Mouse (Mus musculus): ENCODE data around the gene Bmp2k. TPM values are rescaled to one million over a fixed set of nuclear protein-coding genes. Genes with fewer than 3 reads are reported as not detected.

Gene Bmp2k
- polyA plus RNA-seq, 1 experiment from 2014 or later: 7.9 TPM

DNA sequence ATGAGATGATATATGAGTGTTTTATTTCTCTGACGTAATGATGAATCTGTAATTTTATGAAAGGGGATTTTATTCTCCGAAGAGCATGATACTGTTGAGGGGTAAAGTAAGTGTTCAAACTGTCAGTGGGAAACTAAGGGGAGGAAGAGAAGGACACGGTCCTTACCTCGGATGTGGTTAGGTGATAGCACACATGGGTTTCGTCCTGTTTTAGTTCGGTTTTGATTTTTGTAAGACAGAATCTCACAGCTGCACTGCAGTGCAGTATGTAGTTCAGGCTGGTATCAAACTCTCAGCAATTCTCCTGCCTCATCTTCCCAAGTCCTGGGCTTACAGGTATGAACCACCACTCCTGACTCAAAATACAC lies 34.6 kb upstream of the Bmp2k start:
- Histone ChIP-seq H3K4me3 (no peak overlapping the region), H3K9me3 (no peaks in the 10 kb centered on the region), H3K36me3 (no peaks in the 10 kb centered on the region), H3K27ac (no peak overlapping the region), H3K27me3 (no peaks in the 10 kb centered on the region), H3K4me1 (peaks cover 16% of the 10 kb centered on the region), H3K4me2 (replicated peaks) (no peak overlapping the region), H3K9ac (no peak overlapping the region)
- ATAC-seq (ENCODE audit: low FRiP score, low read depth): no peak
- WGBS: 62% methylated on average over 6 of the region's 6 CpGs

- peak overlapping the region; percentile 27 for H3K4me3 ChIP-seq
These were observed 33.1 kb upstream of the Bmp2k start for GRCm38 (mm10) chr5:96964062-96965028.

GRCm38 (mm10) chr5:96965029-96965403 lies 32.5 kb upstream of the Bmp2k start:
- Histone ChIP-seq H3K9me3 (no peaks in the 10 kb centered on the region), H3K9ac (no peak overlapping the region), H3K27ac (no peak overlapping the region), H3K4me2 (replicated peaks) (peak overlapping the region; percentile 53), H3K36me3 (no peaks in the 10 kb centered on the region), H3K4me3 (no peak overlapping the region), H3K4me1 (peaks cover 23% of the 10 kb centered on the region), H3K27me3 (no peaks in the 10 kb centered on the region)
- ATAC-seq (ENCODE audit: low FRiP score, low read depth): no peak
- 47% methylated on average over 2 of the region's 2 CpGs for WGBS

More at GRCm38 (mm10) chr5:96964062-96965028, 33.1 kb upstream of the Bmp2k start:
- H3K27me3 ChIP-seq: no peaks in the 10 kb centered on the region
- peak overlapping the region; percentile 10; the same call in 1 of the 2 replicates for H3K9ac ChIP-seq
- no peak for ATAC-seq (ENCODE audit: low FRiP score, low read depth)
- H3K9me3 ChIP-seq: no peaks in the 10 kb centered on the region
- peaks cover 23% of the 10 kb centered on the region for H3K4me1 ChIP-seq
- H3K4me2 ChIP-seq (replicated peaks): peak overlapping the region; percentile 53
- no peaks in the 10 kb centered on the region for H3K36me3 ChIP-seq
- H3K27ac ChIP-seq: 0 out of 2 replicates have a peak overlapping the region, but pooled peaks have one; percentile 23
- 5% methylated on average over 14 of the region's 14 CpGs for WGBS

- no peak overlapping the region for H3K4me2 ChIP-seq (replicated peaks)
- H3K4me1 ChIP-seq: peaks cover 23% of the 10 kb centered on the region
- H3K36me3 ChIP-seq: no peaks in the 10 kb centered on the region
- no peaks in the 10 kb centered on the region for H3K27me3 ChIP-seq
- H3K9ac ChIP-seq: no peak overlapping the region
- no peaks in the 10 kb centered on the region for H3K9me3 ChIP-seq
- no peak overlapping the region for H3K4me3 ChIP-seq
- WGBS: 50% methylated on average over 2 of the region's 2 CpGs
- no peak overlapping the region for H3K27ac ChIP-seq
- ATAC-seq (ENCODE audit: low FRiP score, low read depth): no peak
These were observed 32.0 kb upstream of the Bmp2k start for GRCm38 (mm10) chr5:96965503-96965902.

DNA sequence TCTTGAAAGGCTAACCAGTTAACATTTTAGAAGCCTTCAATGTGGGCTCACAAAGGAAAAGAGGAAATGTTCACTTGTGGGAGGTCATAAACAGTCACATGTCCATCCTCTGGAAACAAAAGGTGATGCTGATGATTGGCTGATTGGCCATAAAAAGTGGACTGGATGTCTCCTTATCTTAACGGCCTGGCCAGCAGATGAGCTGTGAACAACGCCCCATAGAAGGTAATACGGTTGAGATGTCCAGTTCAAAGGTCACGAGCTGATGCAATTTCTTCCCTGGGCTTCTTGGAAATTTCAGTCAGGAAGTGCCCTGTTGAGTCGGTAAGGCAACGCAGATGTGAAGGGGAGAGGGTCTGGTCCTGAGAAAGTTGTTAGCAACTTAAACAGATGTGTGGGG lies 28.9 kb upstream of the Bmp2k start:
- H3K4me2 ChIP-seq (replicated peaks): no peak overlapping the region
- H3K4me1 ChIP-seq: peaks cover 17% of the 10 kb centered on the region
- H3K4me3 ChIP-seq: no peak overlapping the region
- WGBS: 7% methylated on average over 6 of the region's 6 CpGs
- H3K9me3 ChIP-seq: no peaks in the 10 kb centered on the region
- no peak overlapping the region for H3K27ac ChIP-seq
- H3K36me3 ChIP-seq: no peaks in the 10 kb centered on the region
- no peak for ATAC-seq (ENCODE audit: low FRiP score, low read depth)
- H3K9ac ChIP-seq: no peak overlapping the region
- no peaks in the 10 kb centered on the region for H3K27me3 ChIP-seq

GRCm38 (mm10) chr5:96969032-96969431 lies 28.5 kb upstream of the Bmp2k start:
- 21% methylated on average over 3 of the region's 3 CpGs for WGBS
- Histone ChIP-seq H3K27ac (no peak overlapping the region), H3K4me2 (replicated peaks) (no peak overlapping the region), H3K9ac (no peak overlapping the region), H3K27me3 (no peaks in the 10 kb centered on the region), H3K4me3 (no peak overlapping the region), H3K4me1 (peaks cover 17% of the 10 kb centered on the region), H3K9me3 (no peaks in the 10 kb centered on the region), H3K36me3 (no peaks in the 10 kb centered on the region)
- ATAC-seq (ENCODE audit: low FRiP score, low read depth): no peak

DNA sequence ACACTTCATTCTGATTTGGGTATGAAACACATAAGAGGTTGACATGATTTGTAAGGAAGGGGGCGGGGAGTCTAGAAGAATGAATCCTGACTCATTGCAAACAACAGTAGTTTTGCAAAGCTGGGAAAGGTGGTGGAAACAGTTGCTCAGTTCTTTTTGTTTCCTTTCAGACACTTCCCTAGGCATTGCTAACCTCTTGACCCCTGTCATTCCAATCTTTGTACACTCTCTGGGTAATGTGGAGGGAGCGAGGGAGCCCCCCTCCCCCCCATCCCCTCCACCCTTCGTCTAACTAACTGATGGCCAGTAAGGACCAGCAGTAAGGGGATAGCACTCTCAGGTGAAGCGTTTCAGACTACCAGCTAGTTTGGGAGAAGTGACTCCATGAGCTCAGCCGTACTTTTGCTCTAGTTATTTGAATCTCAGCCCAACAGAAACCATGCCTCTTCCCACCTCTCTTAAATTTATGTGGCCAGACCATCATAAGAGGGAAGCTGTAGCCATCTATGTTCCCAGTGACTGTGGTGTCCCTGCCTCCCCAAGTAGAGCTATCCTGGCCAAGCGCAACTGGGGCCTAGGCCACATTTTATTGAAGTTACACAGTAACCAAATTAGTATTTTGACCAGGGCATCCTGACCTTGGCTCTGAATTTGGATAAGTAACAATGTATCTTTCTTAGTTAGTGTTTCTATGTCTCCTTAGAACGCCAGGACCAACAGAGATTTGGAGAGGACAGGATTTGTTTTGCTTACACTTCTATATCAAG lies 27.6 kb upstream of the Bmp2k start:
- peaks cover 11% of the 10 kb centered on the region for H3K4me1 ChIP-seq
- H3K4me3 ChIP-seq: no peak overlapping the region
- no peak overlapping the region for H3K27ac ChIP-seq
- no peaks in the 10 kb centered on the region for H3K36me3 ChIP-seq
- H3K4me2 ChIP-seq (replicated peaks): no peak overlapping the region
- no peak for ATAC-seq (ENCODE audit: low FRiP score, low read depth)
- 69% methylated on average over 7 of the region's 7 CpGs for whole genome bisulfite sequencing
- no peaks in the 10 kb centered on the region for H3K9me3 ChIP-seq
- no peaks in the 10 kb centered on the region for H3K27me3 ChIP-seq
- H3K9ac ChIP-seq: no peak overlapping the region

- H3K9me3 ChIP-seq: no peaks in the 10 kb centered on the region
These were observed 27.0 kb upstream of the Bmp2k start for GRCm38 (mm10) chr5:96970472-96970848.

GRCm38 (mm10) chr5:96972474-96973130 lies 24.9 kb upstream of the Bmp2k start:
- no peak overlapping the region for H3K4me2 ChIP-seq (replicated peaks)
- no peak for ATAC-seq (ENCODE audit: low FRiP score, low read depth)

More at GRCm38 (mm10) chr5:96970472-96970848, 27.0 kb upstream of the Bmp2k start:
- Histone ChIP-seq H3K27ac (no peak overlapping the region), H3K4me1 (0 out of 2 replicates have a peak, but pooled peaks cover 9% of the 10 kb centered on the region), H3K27me3 (no peaks in the 10 kb centered on the region), H3K9ac (no peak overlapping the region), H3K36me3 (no peaks in the 10 kb centered on the region), H3K4me2 (replicated peaks) (no peak overlapping the region), H3K4me3 (no peak overlapping the region)
- no peak for ATAC-seq (ENCODE audit: low FRiP score, low read depth)

DNA sequence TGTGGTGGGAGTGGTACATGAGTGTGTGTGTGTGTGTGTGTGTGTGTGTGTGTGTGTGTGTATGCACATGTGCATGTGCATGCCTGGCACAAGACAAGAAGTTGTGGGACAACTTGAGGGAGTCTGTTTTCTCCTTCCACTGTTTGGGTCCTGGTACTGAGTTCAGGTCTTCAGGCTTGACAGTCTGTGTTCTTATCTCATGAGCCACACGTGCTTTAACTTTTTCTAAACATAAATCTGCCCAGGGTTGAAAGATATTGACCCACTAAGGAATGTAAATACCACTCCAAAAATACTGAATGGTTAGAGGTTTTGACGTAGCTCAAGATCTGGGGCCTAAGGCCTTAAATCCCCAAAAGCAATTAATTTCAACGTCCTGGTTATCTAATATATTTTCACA lies 23.8 kb upstream of the Bmp2k start:
- no peak overlapping the region for H3K4me3 ChIP-seq
- 67% methylated on average over 3 of the region's 3 CpGs for WGBS
- no peak for ATAC-seq (ENCODE audit: low FRiP score, low read depth)

More at GRCm38 (mm10) chr5:96972474-96973130, 24.9 kb upstream of the Bmp2k start:
- Histone ChIP-seq H3K27ac (no peak overlapping the region), H3K9ac (no peak overlapping the region), H3K36me3 (no peaks in the 10 kb centered on the region), H3K27me3 (no peaks in the 10 kb centered on the region), H3K9me3 (no peaks in the 10 kb centered on the region), H3K4me1 (0 out of 2 replicates have a peak, but pooled peaks cover 9% of the 10 kb centered on the region), H3K4me3 (no peak overlapping the region)
- WGBS: 80% methylated on average over 5 of the region's 5 CpGs

DNA sequence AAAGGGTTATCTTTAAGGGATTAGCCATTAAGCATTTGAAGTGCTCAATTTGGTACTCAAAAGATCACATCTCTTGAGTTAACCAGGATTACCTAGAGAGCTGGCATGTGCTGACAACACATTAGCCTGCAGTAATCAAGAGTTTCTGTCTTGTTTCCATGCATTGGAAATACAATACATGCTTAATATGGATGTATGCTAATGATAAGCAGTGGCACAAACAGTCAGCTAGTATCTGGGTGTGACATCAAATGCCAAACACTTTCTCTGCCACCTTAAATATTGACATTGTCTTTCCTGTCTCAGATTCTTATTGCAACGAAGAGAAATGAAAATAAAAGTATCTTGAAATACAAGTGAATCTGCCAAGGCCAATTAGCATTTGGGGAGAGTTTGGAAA lies 22.8 kb upstream of the Bmp2k start:
- Histone ChIP-seq H3K36me3 (no peaks in the 10 kb centered on the region), H3K27ac (no peak overlapping the region), H3K4me1 (no peaks in the 10 kb centered on the region), H3K9ac (no peak overlapping the region), H3K27me3 (no peaks in the 10 kb centered on the region), H3K9me3 (no peaks in the 10 kb centered on the region), H3K4me3 (no peak overlapping the region), H3K4me2 (replicated peaks) (no peak overlapping the region)
- WGBS: 71% methylated on average over 1 of the region's 1 CpGs
- ATAC-seq (ENCODE audit: low FRiP score, low read depth): no peak

More for the DNA sequence above, 23.8 kb upstream of the Bmp2k start:
- no peaks in the 10 kb centered on the region for H3K36me3 ChIP-seq
- no peak overlapping the region for H3K9ac ChIP-seq
- 0 out of 2 replicates have a peak, but pooled peaks cover 2% of the 10 kb centered on the region for H3K4me1 ChIP-seq
- no peak overlapping the region for H3K4me2 ChIP-seq (replicated peaks)
- no peaks in the 10 kb centered on the region for H3K27me3 ChIP-seq
- no peak overlapping the region for H3K27ac ChIP-seq
- no peaks in the 10 kb centered on the region for H3K9me3 ChIP-seq

DNA sequence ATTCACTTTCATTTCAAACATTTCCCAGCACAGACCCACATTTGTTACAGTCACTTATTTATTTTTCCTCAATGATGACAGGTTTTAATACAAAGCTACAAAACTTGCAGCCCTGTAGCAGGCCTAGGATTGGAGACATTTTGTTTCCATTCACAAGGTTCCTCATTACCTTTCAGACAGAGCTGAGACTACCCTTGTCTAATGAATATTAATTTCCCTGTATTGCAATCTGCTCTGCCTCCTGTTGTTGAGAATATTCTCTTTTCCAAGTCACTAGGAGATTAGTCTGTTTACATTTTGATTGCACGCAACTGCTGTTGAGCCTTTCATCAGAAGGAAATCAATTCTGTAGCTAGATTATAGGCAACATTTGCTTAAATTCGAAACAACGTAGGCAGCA lies 22.4 kb upstream of the Bmp2k start:
- Histone ChIP-seq H3K27ac (no peak overlapping the region), H3K9me3 (no peaks in the 10 kb centered on the region), H3K9ac (no peak overlapping the region), H3K4me2 (replicated peaks) (no peak overlapping the region), H3K27me3 (no peaks in the 10 kb centered on the region), H3K36me3 (no peaks in the 10 kb centered on the region), H3K4me3 (no peak overlapping the region), H3K4me1 (peaks cover under 1% of the 10 kb centered on the region; the same call in 1 of the 2 replicates)
- no peak for ATAC-seq (ENCODE audit: low FRiP score, low read depth)
- WGBS: 94% methylated on average over 3 of the region's 3 CpGs
